Mouse (Mus musculus) fibroblast of lung, adult 2 months (primary cell): ENCODE results near the gene Mtmr3.

ENCODE experiments used
- DNase-seq: peaks from one replicate; pipeline ENCODE4 v3.0.0-alpha.2; 2011; ENCODE audit warnings: low read depth

Mtmr3 gene

GRCm38 (mm10) chr11:4464186-4464585 is 130.5 kb downstream of the Mtmr3 start:
- no peak for DNase-seq

GRCm38 (mm10) chr11:4462868-4463267 is 131.8 kb downstream of the Mtmr3 start:
- no peak for DNase-seq

GRCm38 (mm10) chr11:4461154-4461553 is 133.5 kb downstream of the Mtmr3 start:
- DNase-seq: no peak

GRCm38 (mm10) chr11:4460615-4461014 is 134.0 kb downstream of the Mtmr3 start:
- no peak for DNase-seq

GRCm38 (mm10) chr11:4454895-4455535 is 139.6 kb downstream of the Mtmr3 start:
- DNase-seq: no peak

GRCm38 (mm10) chr11:4452467-4453184 is 142.0 kb downstream of the Mtmr3 start:
- no peak for DNase-seq

GRCm38 (mm10) chr11:4451116-4451515 is 143.5 kb downstream of the Mtmr3 start:
- DNase-seq: no peak

- no peak for DNase-seq
These were observed 148.3 kb downstream of the Mtmr3 start for GRCm38 (mm10) chr11:4446195-4446868.

GRCm38 (mm10) chr11:4442280-4442679 is 152.4 kb downstream of the Mtmr3 start:
- no peak for DNase-seq

GRCm38 (mm10) chr11:4440978-4441377 is 153.7 kb downstream of the Mtmr3 start, which contains the start of gene Hormad2:
Gene Hormad2, minus strand, starts transcription at chr11:4441105.
- no peak for DNase-seq

- no peak for DNase-seq
These were observed 156.5 kb downstream of the Mtmr3 start for GRCm38 (mm10) chr11:4438211-4438610.

- DNase-seq: no peak
These were observed 157.3 kb downstream of the Mtmr3 start for GRCm38 (mm10) chr11:4437318-4437717.

- DNase-seq: no peak
These were observed 158.0 kb downstream of the Mtmr3 start for GRCm38 (mm10) chr11:4436631-4437030.

GRCm38 (mm10) chr11:4434461-4434860 is 160.2 kb downstream of the Mtmr3 start:
- no peak for DNase-seq
